Mouse (Mus musculus) G1E (cell line): ENCODE results near the gene Nek1. TPM values are rescaled to one million over a fixed set of nuclear protein-coding genes. Genes with fewer than 3 reads are reported as not detected.
A peak's percentile ranks its signal among the peaks of the same experiment; 100 is the strongest.

Source experiments
- ATAC-seq: 2 replicates; pipeline ENCODE4 v1.8.0; 2016; ENCODE audit warnings: mild to moderate bottlenecking; ENCODE audit not compliant: insufficient number of reproducible peaks, poor library complexity, low FRiP score, severe bottlenecking; ENCODE audit errors: extremely low read depth
- DNase-seq: peaks from one replicate; pipeline ENCODE4 v3.0.0; 2012; ENCODE audit warnings: low spot score
- H3K27me3 ChIP-seq: 2 replicates; pipeline ENCODE4 v1.6.1; 2012; ENCODE audit warnings: mild to moderate bottlenecking, low read length, inconsistent platforms; ENCODE audit not compliant: insufficient read depth
- H3K36me3 ChIP-seq: replicated peaks from 2 replicates; pipeline ENCODE3; 2012; ENCODE audit warnings: mild to moderate bottlenecking, inconsistent platforms
- H3K4me1 ChIP-seq: 2 replicates; pipeline ENCODE4 v1.6.1; 2012; ENCODE audit warnings: low read depth, low read length, inconsistent platforms, mixed read lengths; ENCODE audit not compliant: insufficient read depth
- H3K4me3 ChIP-seq: 2 replicates; pipeline ENCODE4 v1.5.1; 2012; ENCODE audit warnings: low read depth, mild to moderate bottlenecking, inconsistent platforms, low read length, moderate library complexity, mixed read lengths
- H3K9me3 ChIP-seq: replicated peaks from 2 replicates; pipeline ENCODE4 v1.6.1; 2012; ENCODE audit warnings: inconsistent platforms
- CTCF ChIP-seq: IDR thresholded peaks from 2 replicates; pipeline ENCODE4 v1.5.1; 2012; ENCODE audit warnings: low read depth, low read length, inconsistent platforms, mixed read lengths
- GATA1 ChIP-seq: IDR thresholded peaks from 2 replicates; pipeline ENCODE4 v1.6.1; 2012; ENCODE audit warnings: borderline replicate concordance, low read length, inconsistent platforms, mixed read lengths
- GATA2 ChIP-seq: IDR thresholded peaks from 2 replicates; pipeline ENCODE4 v1.6.1; 2012; ENCODE audit warnings: low read depth, low read length, inconsistent platforms, borderline replicate concordance
- POLR2AphosphoS5 ChIP-seq: IDR thresholded peaks from 2 replicates; pipeline ENCODE4 v1.6.1; 2012; ENCODE audit warnings: low read depth, low read length, inconsistent platforms; ENCODE audit not compliant: insufficient replicate concordance
- TAL1 ChIP-seq: conservative IDR thresholded peaks from 2 replicates; pipeline ENCODE4 v1.6.1; 2012; ENCODE audit warnings: low read depth, low read length, inconsistent platforms, mixed read lengths
- polyA plus RNA-seq: library from polyadenylated mRNA; stranded (reverse); fragments of >175 nt; gene quantifications from 2 replicates; pipeline ENCODE4 v1.2.3, GENCODE M21; 2012
- total RNA-seq, 2 experiments: library from RNA; stranded (forward) in 1 of 2; stranded (reverse) in 1 of 2; fragments of 200-1000 nt in 1 of 2; fragments of >200 nt in 1 of 2; fragmentation: Nextera tagmentation in 1 of 2; gene quantifications; 2 replicates each; pipeline ENCODE4 v1.2.3; 2014 to 2017

The Nek1 gene
- total and polyA plus RNA-seq, 3 experiments, result 6.7 to 68.9 (median 34.9) TPM

DNA sequence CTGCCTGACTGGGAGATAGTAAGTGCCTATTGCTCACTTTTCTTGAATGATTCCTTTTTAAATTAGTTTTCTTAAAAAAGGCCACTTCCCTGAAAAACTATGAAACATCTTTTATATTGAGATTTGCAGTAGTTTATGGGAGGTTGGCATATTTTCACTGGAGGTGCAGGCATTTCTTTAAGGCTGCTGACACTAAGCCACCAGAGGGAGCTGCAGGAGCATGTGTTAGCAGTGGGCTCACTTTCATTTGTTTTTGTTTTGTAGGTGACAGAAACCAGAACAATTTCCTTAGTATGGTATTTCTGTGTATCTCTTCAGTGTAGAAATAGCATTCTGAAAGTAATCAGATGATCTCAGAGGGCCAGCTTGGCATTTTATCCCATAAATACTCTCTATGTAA lies 49.0 kb downstream of the Nek1 start:
- Histone ChIP-seq H3K27me3 (no peaks in the 10 kb centered on the region), H3K36me3 (peaks cover 48% of the 10 kb centered on the region), H3K9me3 (no peaks in the 10 kb centered on the region), H3K4me1 (peaks cover 3% of the 10 kb centered on the region; the same call in 1 of the 2 replicates), H3K4me3 (no peak overlapping the region)
- DNase-seq, result peak; percentile 3
- peak; percentile 46; the same call in 1 of the 2 replicates for TF ChIP-seq CTCF
- TF ChIP-seq TAL1, result no peak
- TF ChIP-seq GATA2, result no peak
- no peak for ATAC-seq

DNA sequence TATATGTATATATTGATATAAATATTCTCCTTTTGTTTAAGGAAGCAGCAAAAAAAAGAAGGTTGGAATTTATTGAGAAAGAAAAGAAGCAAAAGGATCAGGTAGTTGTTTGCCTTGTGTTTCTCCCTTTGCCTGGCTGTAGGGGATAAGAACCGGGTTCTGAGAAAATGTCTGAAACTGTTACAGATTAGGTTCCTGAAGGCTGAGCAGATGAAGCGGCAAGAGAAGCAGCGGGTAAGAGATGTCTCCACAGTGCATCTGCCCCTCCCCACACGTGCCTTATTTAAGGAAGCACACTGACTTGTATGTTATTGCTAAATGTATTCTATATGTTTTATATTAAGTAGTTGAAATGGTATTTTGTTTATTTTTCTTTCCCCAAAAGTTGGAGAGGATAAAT lies 50.9 kb downstream of the Nek1 start:
- Histone ChIP-seq H3K36me3 (peaks cover 45% of the 10 kb centered on the region), H3K9me3 (no peaks in the 10 kb centered on the region), H3K4me1 (peaks cover 3% of the 10 kb centered on the region; the same call in 1 of the 2 replicates), H3K27me3 (no peaks in the 10 kb centered on the region), H3K4me3 (no peak overlapping the region)
- TF ChIP-seq GATA1 (no peak), TAL1 (no peak), POLR2AphosphoS5 (no peak), GATA2 (no peak), CTCF (no peak)
- ATAC-seq, result no peak
- DNase-seq, result no peak

DNA sequence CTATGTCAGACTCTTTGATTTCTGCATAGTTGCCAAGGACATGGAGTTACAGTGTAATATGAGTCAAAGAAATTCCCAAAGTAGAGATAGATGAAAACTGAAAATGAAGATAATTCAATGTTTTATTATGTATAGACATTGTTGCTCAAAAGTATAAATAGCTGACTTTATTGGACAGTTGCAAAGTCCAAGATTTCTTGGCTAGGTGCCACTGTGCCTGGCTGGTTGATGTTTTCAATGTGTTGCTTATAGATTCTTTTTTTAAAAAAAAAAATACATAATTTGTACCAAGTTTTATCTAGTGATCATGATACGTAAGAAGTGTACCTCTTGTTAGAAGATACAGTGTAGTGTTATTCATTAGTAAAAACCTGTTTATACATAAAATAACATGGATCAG lies 53.8 kb downstream of the Nek1 start:
- Histone ChIP-seq H3K9me3 (no peaks in the 10 kb centered on the region), H3K4me3 (no peak overlapping the region), H3K36me3 (peaks cover 54% of the 10 kb centered on the region), H3K27me3 (no peaks in the 10 kb centered on the region), H3K4me1 (peaks cover 3% of the 10 kb centered on the region; the same call in 1 of the 2 replicates)
- ATAC-seq, result no peak
- DNase-seq, result no peak
- TF ChIP-seq CTCF, result no peak
- no peak for TF ChIP-seq POLR2AphosphoS5
- no peak for TF ChIP-seq GATA2
- TF ChIP-seq TAL1, result no peak
- no peak for TF ChIP-seq GATA1

DNA sequence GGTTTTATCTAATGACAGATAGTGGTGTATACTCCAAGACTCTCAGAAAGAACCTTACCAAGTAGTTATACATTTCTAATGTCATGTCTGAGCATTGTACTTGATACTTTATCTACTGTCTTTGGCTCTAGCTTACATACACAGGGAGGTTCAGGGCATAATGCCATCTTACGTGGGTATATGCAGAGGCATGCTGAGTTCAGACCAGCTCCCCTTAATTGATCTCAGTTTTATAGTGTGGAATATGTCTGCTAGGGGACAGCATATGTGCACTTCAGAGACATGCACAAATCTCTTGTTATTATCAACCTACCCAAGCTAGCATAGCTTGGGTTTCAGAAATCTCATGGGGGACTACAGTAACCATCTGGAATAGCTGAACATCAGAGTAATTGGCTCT lies 60.0 kb downstream of the Nek1 start:
- no peaks in the 10 kb centered on the region for H3K27me3 ChIP-seq
- no peak for DNase-seq
- peaks cover 64% of the 10 kb centered on the region for H3K36me3 ChIP-seq
- no peak for ATAC-seq
- no peak overlapping the region for H3K4me3 ChIP-seq
- no peaks in the 10 kb centered on the region for H3K9me3 ChIP-seq
- H3K4me1 ChIP-seq, result no peaks in the 10 kb centered on the region
- no peak for TF ChIP-seq POLR2AphosphoS5
- no peak for TF ChIP-seq GATA2
- no peak for TF ChIP-seq GATA1
- TF ChIP-seq CTCF, result no peak
- no peak for TF ChIP-seq TAL1

- no peak for ATAC-seq
These were observed 61.3 kb downstream of the Nek1 start for GRCm38 (mm10) chr8:61054313-61054712.

DNA sequence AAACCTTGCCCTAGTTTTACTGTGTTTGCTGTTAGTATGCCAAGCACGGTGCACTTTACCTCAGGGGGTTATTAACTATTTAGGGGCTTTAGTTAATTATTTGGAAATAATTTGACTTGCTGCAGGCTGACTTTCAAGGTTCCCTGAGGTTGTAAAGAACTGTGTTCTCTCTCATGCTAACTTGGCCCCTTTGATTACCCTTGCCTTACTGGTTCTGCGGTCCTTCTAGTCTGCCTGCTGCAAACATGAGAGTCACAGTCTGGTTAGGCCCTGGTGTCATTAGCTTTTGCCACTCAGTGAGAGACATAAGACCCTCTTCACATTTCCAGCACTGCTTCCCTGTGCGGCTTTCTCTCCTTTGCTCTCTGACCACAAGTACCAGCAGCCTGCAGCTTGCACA lies 64.0 kb downstream of the Nek1 start:
- DNase-seq (no peak), ATAC-seq (no peak)
- peaks cover 19% of the 10 kb centered on the region for H3K4me1 ChIP-seq
- TF ChIP-seq TAL1 (no peak), CTCF (no peak), GATA2 (no peak), GATA1 (no peak), POLR2AphosphoS5 (no peak)
- no peaks in the 10 kb centered on the region for H3K27me3 ChIP-seq
- H3K4me3 ChIP-seq, result no peak overlapping the region
- peaks cover 45% of the 10 kb centered on the region for H3K36me3 ChIP-seq
- no peaks in the 10 kb centered on the region for H3K9me3 ChIP-seq

More at GRCm38 (mm10) chr8:61054313-61054712, 61.3 kb downstream of the Nek1 start:
- no peak for DNase-seq
- TF ChIP-seq GATA2, result no peak
- TF ChIP-seq CTCF, result no peak
- no peak for TF ChIP-seq TAL1
- TF ChIP-seq POLR2AphosphoS5, result no peak
- TF ChIP-seq GATA1, result no peak
- H3K9me3 ChIP-seq, result no peaks in the 10 kb centered on the region
- no peaks in the 10 kb centered on the region for H3K27me3 ChIP-seq
- peaks cover 59% of the 10 kb centered on the region for H3K36me3 ChIP-seq
- peaks cover 3% of the 10 kb centered on the region for H3K4me1 ChIP-seq
- no peak overlapping the region for H3K4me3 ChIP-seq
